Mouse (Mus musculus) induced T-regulatory cell, adult 2 months (primary cell): ENCODE results near the gene Recql5.
A peak's percentile ranks its signal among the peaks of the same experiment; 100 is the strongest.

Source experiments
- DNase-seq: peaks from one replicate; pipeline ENCODE4 v3.0.0-alpha.2; 2012; ENCODE audit warnings: low read depth

Recql5 gene

DNA sequence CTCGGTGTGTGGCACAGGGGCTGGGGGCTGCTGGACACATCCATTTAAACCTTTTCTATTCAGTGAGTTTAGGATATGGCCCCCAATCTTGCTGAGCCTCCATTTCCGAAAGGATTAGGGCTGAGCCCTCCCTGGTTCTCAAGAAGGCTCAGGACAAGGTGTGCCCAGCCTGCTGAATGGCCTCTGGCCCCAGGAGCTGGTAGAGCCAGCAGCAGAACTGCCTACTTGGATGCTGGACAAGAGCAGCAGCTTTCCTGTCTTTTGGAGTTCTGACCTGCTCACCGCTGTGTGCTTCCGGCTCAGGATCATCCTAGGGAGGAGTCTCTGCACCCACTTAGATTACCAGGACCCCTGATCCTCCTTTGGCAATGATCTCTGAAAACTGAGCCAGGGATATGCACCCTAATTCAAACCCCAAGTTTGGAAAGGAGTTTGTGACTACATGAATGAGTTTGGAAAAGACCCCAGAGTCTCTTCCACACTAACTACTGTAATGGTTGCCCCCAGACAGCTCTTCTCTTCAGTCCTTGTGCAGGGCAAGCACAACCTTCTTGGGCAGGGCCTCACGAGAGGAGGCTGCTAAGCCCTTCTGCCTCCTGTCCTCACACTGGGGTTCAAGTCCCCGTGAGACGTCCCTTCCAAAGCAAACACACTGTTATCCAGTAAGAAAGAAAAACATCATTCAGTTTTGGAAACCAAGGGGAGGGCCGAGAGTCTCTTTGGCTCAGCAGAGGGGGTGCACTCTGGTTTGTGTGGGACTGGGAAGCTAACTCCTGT, 32.5 kb downstream of the Recql5 start:
- DNase-seq: no peak

DNA sequence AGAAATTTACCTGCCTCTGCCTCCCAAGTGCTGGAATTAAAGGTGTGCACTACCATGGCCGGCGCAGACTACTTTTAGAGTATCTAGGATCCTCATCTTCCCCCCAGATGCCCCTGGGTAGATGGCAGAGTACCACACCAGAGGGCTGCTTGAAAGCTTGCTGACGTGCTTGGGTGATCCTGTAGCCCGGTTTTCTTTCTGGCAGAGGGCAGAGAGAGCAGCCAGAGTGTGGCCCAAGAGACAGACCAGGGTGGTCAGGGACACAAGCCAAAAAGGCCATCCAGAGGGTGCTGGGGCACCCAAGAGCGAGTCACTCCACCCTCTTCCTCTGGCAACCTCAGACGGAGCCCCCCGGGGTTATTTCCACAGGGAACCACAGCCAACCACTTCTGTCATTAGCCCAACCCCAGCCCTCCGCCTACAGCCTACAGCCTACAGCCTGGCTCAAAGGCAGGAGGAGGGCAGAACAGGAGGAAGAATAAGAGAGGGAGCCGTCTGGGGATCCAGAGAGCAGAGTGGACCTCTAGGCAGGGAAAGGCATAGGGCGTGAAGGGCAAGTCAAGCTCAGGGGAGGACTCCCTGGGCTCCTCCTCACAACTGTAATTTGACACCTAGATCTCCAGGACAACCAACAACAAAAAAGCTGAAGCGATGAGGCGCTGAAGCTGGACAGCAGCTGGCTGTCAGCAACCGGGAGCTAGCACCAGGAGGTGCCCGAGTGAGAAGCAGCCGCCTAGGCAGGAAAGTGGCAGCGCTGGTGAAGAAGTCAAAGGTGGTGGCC, 33.6 kb downstream of the Recql5 start, which contains the start of gene Smim5:
Smim5 (plus strand) TSS at position 481 of the 781 bp plus-strand sequence.
- no peak for DNase-seq

GRCm38 (mm10) chr11:115898886-115899285, 34.4 kb downstream of the Recql5 start:
- DNase-seq: peak; percentile 71

- peak; percentile 59 for DNase-seq
These were observed 34.8 kb downstream of the Recql5 start for GRCm38 (mm10) chr11:115898446-115898845.

- DNase-seq: peak; percentile 25
These were observed 38.3 kb downstream of the Recql5 start for GRCm38 (mm10) chr11:115894755-115895520.

DNA sequence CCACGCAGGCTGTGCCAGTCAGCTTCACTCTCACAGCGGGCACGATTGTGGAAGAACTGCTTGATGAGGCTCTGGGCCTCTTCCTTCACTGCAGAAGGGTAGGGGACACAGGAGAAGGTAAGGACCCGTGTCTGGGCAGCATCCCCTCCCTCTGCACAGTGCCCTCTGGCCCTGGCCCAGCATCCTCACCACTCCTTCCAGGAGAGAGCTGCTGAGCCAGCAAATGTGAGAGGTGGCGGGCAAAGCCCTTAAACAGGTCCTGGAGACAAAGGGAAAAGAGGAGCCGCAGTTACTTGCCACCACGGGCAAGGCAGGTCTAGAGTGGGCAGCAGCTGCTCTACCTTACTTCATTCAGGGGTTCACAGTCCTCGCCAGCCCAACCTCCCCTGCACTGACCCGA, 40.2 kb downstream of the Recql5 start:
- DNase-seq: no peak

- DNase-seq: no peak
These were observed 41.1 kb downstream of the Recql5 start for GRCm38 (mm10) chr11:115892213-115892612.

DNA sequence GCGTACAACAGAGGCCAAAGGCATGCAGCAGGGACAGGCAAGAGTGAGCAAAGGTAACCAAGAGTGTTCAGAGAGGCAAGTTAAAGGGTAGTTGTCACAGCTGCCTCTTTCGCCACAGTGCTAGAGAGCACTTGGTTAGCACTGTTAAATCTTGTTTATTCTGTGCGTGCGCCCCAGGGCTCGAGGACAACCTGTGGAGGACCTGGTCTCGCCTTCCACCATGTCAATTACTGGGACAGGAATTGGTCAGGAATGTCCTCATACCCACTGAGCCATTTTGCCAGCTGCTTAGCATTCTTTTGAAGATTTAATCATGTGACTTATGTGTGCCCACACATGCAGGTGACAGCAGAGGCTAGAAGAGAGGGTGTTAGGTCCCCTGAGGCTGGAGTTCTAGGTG, 44.1 kb downstream of the Recql5 start:
- DNase-seq: no peak

- DNase-seq: no peak
These were observed 45.3 kb downstream of the Recql5 start for GRCm38 (mm10) chr11:115888020-115888419.

- no peak for DNase-seq
These were observed 46.8 kb downstream of the Recql5 start for GRCm38 (mm10) chr11:115886446-115886845.

DNA sequence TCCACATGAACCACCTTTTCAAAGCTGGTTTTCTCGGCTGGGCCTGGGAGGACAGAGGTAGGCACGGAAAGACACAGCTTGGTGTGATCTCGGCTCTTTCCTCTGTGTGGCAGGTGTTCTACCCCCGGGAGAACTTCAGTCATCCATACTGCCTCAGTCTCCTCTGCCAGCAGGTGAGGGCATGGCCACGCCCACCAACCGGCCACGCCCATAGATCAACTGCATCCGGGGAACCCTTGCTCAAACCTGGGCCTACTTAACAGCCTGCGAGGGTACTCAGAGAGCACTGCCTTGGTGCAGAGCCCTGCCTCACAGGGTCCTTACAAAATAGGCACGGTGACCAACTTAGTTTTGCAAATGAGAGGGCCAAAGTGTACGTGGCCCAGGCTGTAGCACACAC, 48.0 kb downstream of the Recql5 start:
- DNase-seq: no peak

- DNase-seq: no peak
These were observed 48.9 kb downstream of the Recql5 start for GRCm38 (mm10) chr11:115884361-115884760.

DNA sequence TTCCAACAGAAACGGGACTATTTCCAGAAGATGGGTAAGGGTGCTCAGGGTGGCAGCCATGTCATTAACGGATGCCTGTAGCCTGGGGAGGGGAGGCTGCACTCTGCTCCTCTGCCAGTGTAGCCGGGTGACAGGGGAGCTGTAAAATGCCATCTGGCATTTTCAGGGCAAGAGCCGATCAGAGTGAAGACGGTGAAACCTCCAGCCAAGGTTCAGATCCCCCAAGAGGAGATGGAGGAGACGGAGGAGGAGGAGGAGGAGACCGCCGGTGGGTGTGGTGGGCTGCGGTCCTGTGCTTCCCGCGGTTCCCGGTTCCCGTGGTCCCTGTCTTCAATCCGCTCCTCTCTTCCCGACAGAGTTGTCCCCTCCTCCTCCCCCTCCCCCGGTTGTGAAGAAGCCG, 50.0 kb downstream of the Recql5 start:
- DNase-seq: no peak

DNA sequence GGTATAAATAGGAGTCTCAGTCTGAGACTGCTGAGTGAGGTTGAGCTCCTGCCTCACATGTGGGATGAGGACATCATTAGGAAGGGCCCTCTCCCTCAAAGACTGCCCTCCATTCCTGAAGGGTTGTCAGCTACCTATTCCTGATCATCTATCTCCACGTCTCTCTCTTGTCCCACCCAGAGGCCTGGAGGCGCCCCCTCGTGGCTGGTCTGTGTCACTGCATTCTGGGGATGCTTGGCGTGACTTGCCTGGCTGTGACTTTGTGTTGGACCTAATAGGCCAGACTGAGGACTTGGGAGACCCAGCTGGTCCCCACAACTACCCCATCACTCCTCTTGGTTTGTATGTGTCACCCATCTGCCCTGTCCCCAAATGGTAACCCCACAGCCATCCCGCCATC, 52.3 kb downstream of the Recql5 start:
- peak; percentile 69 for DNase-seq

GRCm38 (mm10) chr11:115878071-115878470, 55.2 kb downstream of the Recql5 start:
- no peak for DNase-seq

DNA sequence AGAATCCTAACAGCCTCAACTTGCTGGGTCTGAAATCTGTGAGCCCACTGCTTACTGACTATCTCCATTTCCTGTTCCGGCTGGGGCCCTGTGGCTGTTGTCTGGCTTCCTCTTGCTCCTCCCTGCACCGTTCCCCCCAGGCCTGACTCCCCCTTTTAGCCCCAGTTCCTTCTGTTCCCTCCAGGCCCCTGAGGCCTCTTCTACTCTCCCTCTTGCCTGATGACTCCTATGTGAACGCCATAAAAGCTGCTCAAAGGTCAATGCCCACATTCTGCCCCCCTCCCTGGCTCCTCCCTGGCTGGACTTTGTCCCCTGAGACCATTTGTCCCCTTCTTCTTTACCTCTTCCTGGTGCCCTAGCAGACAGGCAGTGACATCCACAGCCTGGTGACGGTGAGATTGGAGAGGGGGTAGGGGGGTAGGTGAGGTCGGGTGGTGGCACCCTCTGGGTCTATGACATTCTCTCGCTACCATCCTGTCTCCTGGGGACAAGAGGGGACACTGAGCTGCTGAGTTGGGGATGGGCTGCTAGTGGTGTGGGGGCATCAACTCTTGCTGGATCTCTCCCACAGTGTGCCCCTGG, 56.0 kb downstream of the Recql5 start:
- DNase-seq: no peak

DNA sequence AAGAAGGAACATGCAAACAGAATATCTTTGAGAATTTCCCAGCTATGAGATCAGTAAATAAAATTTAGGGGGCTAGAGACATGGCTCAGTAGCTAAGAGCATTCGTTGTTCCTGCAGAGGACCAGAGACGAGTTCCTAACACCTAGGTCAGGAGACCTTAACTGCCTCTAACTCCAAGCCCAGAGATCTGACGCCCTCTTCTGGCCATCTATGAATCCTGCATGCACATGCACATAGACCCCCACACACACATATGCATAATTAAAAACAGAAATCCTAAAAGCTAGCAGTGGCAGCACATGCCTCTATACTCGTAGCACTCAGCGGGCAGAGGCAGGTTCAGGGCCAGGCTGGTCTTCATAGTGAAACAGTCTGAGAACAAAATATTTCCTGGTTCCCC, 56.8 kb downstream of the Recql5 start:
- DNase-seq: peak; percentile 25

GRCm38 (mm10) chr11:115875935-115876334, 57.3 kb downstream of the Recql5 start:
- DNase-seq: no peak

DNA sequence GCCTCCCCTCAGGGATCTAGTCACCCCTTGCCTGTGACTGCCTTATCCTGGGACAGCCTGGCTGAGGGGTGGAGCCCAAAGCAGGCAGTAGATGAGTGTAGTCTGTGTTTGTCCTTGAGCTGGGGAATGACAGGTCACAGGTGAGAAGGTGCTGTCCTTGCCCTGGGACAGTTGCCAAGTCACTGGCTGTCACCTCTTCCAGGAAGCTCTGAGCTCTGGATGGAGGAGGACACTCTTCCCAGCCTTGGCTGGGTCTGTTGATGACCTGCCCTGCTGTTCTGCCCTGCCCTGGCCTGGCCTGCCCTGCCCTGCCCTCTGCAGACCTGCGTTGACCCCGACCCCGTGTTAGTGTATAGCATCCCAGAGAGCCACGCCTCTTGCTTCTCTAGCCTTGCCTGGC, 60.8 kb downstream of the Recql5 start:
- DNase-seq: no peak

GRCm38 (mm10) chr11:115869393-115869792, 63.9 kb downstream of the Recql5 start:
- DNase-seq: peak; percentile 37

GRCm38 (mm10) chr11:115863895-115864294, 69.4 kb downstream of the Recql5 start:
- DNase-seq: peak; percentile 27
